Mouse (Mus musculus) cerebellum, adult 9-11 months (tissue): ENCODE results near the gene Trpm8.

ENCODE experiments used
- DNase-seq: peaks from one replicate; pipeline ENCODE4 v3.0.0; 2022

Trpm8 gene

GRCm38 (mm10) chr1:88277098-88277817, at the start of gene Trpm8, which contains the start of gene Hjurp:
Trpm8 (plus strand) TSS chr1:88277661.
Hjurp (minus strand) TSS chr1:88277633.
- DNase-seq, result peak; percentile 100

- DNase-seq, result no peak
Observed at GRCm38 (mm10) chr1:88228121-88228520, 49.3 kb upstream of the Trpm8 start.

GRCm38 (mm10) chr1:88229566-88229965, 47.9 kb upstream of the Trpm8 start:
- DNase-seq, result no peak

DNA sequence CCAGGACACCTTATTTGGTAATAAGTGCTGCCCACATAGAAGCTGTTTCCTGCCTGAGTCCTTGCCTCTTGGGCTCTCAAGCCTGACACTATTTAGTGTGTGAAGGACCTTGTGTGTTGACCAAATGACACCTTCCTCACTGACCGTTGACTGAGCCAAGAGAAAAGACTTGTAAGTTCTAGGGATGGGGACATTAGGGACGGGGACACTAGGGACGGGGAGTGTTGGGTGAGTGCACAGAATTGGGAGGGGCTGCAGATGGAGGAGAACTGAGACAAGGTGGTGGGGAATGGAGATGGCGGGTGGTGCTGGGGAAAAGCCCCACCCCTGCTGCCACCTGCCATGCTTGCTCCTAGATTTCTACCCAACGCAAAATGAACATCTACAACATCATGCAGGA, 47.5 kb upstream of the Trpm8 start:
- DNase-seq, result no peak

- no peak for DNase-seq
Observed at GRCm38 (mm10) chr1:88230421-88230820, 47.0 kb upstream of the Trpm8 start.

DNA sequence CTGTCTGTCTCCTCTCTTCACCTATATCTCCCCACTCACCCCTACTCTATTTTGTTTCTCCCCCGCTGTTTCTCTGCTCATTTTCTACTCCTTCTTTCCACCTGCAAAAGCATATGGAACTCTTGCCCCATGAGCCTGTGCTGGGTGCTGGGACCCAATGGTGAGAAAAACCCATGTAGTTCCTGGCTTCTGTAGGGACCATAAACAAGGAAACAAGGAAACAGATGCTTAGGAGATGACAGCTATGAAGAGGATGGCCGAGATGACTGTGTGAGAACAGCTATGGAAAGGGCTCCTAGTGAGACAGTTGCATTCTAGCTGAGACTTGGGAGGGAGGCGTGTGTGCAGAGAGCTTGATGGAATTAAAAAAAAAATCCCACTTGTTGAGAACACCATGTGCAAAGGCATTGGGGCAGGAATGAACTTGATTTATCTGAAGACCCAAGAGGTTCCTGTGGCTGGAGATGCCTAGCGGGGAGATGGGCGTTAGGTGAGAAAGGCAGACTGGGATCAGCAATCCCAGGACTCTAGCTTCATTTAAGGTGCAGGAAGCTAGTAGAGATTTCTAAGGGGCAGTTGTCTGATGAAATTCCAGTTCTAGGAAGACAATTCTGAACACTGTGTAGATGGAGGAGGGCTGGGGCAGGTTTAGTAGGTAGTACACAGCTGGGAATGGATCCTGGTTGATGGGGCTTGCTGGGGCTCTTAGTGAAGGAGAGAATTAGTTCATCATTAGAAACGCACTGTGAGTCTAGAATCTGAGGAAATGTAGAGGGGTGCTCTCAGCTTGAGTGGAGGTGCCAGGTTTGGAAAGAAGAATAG, 46.3 kb upstream of the Trpm8 start:
- DNase-seq, result no peak

DNA sequence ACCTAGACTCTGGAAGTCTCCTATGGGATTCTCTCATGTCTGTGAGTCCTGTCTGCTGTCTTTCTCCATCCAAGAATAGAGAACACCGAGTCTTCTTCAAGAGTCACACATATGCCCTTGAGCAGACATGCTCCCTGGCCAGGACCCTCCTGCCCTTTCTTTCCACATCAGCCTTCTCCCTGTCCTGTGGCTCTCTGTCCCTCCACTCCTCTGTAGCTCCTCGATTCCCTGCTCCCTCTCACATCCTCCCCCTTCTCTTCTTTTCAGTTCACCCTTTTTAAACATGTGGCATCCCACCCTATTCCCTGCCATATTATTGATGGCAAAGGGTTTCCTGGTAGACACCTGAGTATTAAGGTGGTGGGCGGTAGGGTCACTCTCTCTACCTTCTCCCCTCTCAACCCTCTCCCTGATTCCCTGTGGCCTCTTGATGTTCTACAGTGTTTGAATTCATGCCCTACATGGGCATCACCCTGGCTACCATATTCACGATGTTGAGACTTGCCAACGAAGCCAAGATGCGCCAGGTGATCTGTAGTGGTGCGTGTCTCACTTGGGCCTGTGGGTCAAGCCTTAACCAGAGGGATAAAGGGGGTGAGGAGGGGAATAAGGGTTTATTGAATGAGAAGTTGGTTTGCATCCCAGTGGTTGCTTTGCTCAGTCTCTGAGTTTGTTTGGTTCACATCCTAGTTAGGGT, 45.5 kb upstream of the Trpm8 start:
- no peak for DNase-seq

DNA sequence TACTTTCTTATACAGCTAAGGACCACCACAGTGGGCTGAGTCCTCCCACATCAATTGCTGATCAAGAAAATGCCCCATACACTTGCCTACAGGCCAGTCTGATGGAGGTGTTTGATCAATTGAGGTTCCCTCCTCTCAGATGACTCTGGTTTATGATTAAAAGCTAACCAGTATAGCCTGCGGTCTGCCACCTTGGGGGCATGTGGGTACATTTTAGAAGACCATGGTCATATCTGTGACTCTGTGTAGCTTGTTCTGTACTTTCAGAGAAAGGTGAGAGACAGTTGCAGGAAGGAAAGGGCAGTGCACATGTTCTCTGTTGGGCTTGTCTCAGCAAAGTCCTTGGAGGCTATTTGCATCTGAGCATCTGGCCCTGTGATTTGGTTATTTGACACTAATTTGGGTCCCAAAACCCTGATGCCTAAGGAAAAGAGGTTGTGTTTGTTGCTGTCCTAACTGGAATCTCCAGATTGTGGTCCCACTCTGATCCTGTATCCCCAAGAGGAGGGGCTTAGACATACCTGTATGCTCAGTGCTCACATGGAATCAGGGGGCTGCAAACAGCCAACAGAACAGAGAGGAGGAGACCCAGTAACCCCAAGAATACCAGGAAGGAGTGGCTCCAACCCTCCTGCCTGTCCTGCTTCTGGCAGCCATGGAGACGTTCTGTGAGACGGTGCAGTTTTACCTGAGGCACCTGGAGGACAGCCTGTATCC, 44.6 kb upstream of the Trpm8 start:
- DNase-seq, result no peak

- DNase-seq, result no peak
Observed at GRCm38 (mm10) chr1:88233421-88234247, 43.8 kb upstream of the Trpm8 start.

- DNase-seq, result no peak
Observed at GRCm38 (mm10) chr1:88234248-88234610, 43.2 kb upstream of the Trpm8 start.

DNA sequence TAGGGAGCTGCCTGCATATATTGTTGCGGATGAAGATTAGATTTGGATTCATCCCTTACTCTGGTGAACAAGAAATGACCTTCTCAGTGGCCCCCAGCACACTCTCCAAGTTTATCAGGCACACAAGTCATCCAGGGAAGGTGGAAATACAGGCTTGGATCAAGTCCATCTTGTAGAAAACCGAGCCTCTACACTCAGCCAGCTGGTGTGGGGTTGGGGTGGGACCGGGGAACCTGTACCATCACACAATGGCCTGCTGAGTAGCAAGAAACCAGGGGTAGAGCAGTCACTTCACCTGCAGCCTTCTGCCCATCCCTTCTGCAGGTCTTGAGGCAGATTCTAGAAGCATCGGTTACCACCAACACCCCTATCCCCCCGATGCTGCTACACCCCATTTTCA, 42.8 kb upstream of the Trpm8 start:
- no peak for DNase-seq

DNA sequence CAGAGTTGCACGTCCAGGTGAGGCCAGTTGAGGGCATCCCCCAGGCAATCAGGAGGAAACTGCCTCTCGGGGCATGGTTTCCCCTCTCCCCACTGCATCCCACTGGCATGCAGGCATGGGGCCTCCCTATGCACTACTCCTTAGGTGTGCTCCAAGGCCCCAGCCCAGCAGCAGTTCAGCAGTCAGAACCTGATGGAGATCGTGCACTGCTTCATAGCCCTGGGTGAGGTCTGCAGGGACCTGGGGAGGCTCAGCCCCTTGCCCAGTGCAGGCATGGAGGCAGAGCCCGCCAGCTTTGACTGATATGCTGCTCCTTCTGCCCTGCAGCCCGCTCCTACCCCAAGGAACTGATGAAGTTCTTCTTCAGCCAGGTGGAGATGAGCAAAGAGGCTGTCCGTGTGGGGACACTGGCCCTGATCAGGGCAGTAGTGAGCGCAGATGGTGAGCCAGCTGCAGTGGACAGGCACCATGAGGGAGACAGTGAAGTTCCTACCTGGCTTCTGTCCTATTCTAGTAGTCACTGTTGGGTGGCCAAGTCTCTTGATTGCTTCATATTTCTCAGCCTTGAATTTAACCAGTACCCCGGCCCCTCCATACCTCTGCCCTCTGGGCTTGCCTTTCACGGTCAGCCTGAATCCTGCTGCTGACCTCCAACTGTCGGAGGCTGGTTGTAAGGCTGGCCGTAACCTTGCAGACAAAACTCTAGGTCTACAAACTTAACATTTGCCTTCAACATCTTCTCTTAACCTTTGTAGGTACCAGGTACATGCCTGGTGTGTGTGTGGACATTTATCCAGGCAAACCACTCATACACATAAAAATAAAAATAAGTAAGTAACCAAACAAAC, 42.2 kb upstream of the Trpm8 start:
- no peak for DNase-seq

DNA sequence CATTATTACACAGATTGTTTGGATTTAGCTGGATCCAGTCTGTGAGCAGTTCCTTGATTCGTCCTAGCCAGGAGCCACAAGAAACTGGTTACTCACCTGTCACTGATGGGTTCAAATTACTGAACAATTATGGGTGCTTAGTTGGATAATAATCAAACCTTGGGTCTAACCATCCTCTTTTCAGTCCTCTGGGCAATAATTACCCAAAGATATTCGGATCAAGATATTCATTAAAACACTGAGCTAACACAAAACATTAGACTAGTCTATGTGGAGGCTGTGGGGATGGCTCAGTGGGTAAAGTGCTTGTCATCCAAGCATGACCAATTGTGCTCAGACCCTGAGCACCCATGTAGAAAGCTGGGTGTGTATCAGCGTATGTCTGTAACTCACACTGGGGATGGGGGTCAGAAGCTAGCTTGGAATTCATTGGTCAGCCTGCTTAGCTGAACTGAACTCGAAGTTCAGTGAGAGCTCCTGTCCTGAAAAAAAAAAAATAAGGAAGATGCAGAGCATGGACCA, 41.5 kb upstream of the Trpm8 start:
- no peak for DNase-seq

GRCm38 (mm10) chr1:88237311-88237710, 40.1 kb upstream of the Trpm8 start:
- DNase-seq, result no peak

DNA sequence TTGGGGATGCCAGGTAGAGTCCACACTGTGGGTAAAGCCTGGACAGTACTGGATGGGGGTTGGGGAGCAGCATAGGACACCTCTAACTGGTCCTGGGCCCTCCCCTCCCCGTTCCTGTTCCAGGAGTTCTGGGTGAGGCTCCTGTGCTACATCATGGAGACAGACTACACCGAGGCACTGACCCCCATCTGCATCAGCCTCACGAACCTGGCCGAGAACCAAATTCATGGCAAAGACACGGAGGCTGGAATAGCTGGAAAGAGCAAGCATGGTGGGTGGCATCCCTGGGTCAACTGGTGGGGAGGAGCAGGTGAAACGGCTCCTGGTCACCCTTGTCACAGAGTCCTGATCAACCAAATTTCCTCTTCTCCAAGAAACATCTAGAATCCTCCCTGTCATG, 38.7 kb upstream of the Trpm8 start:
- no peak for DNase-seq

DNA sequence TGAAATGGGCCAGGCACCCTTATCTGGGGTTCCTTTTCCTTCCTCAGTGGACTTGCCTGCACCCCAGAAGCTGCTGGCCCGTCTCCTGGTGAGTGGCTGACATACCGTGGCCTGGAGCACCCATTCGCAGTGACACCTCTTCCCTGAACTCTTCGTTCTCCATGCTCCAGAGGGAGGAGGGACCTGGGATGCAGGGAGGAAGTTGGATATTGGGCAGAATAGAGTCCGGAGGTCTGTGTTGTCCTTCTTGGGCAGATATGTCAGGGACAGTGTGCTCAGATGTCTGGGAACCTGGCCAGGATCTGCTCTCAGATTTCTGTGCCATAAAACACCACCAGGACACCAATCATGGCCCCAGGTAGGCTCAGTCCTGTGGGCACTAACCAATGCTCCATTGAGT, 37.4 kb upstream of the Trpm8 start:
- DNase-seq, result no peak

- DNase-seq, result no peak
Observed at GRCm38 (mm10) chr1:88240579-88240978, 36.9 kb upstream of the Trpm8 start.

DNA sequence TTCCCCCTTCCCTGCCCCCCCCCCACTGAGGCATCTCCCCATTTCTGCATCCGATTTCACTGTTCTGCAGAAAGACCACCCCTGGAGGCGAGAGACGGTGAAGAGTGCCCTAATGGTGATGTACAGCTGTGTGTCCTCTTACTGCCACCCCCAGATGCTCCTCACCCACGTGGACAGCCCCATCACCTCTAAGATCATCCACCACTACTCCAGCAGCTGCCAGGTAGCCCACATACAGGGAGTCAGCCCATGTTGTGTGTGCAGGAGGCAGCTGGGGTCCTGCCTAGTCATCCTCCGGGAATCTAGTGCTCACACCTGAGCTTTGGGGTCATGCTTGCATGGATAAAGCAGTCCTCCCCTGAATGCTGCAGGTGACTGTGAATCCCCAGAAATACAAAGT, 33.6 kb upstream of the Trpm8 start:
- no peak for DNase-seq

DNA sequence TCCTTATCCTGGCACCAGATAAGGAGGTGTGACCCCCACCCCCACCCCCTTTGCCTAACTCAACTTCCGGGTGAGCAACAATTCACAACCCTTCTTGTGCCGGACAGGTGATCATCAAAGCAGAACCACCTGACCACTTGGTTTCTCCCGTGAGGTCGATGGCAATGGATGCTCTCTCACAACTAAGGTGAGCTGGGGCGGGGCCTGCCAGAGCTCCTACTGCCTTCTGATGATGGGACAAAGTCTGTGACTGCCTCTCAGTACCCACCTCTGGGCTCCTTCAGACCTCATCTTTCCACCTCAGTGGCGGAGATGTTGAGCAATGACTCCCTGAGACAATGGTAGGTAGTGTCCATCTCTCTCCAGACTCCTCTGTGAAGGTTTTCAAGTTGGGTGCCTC, 31.6 kb upstream of the Trpm8 start:
- DNase-seq, result no peak

- no peak for DNase-seq
Observed at GRCm38 (mm10) chr1:88246386-88246785, 31.1 kb upstream of the Trpm8 start.

DNA sequence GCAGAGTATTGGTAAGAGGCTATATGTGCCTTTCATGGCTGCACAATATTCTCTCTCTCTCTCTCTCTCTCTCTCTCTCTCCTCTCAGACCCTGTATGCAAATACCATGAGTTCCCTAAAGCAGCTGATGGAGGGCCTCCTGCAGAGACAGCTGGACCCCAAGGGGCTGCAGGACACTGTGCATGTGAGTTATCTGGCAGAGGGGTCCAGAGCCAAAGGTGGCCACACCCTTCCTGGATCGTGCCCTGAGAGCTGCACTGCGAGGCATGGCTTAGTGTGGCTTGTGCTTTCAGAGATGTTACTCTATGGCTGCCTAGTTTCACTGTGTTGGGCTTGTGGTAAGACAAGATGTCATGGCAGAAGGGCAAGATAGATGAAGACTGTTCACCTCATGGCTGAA, 29.8 kb upstream of the Trpm8 start:
- no peak for DNase-seq
